Mouse (Mus musculus): ENCODE data around the gene Cda.

Cda gene

GRCm38 (mm10) chr4:138367641-138368497, at the start of gene Cda:
Cda (minus strand) TSS chr4:138367992.
- peak; percentile 25 for DNase-seq (ENCODE audit: low read depth, low spot score)

GRCm38 (mm10) chr4:138416414-138416813, 48.6 kb upstream of the Cda start:
- DNase-seq (ENCODE audit: low read depth, low spot score): no peak

- DNase-seq (ENCODE audit: low read depth, low spot score): no peak
Observed at GRCm38 (mm10) chr4:138415991-138416390, 48.2 kb upstream of the Cda start.

- no peak for DNase-seq (ENCODE audit: low read depth, low spot score)
Observed at GRCm38 (mm10) chr4:138414725-138415124, 46.9 kb upstream of the Cda start.

GRCm38 (mm10) chr4:138411504-138412121, 43.8 kb upstream of the Cda start:
- DNase-seq (ENCODE audit: low read depth, low spot score): no peak

- DNase-seq (ENCODE audit: low read depth, low spot score): no peak
Observed at GRCm38 (mm10) chr4:138411011-138411410, 43.2 kb upstream of the Cda start.

GRCm38 (mm10) chr4:138407479-138408194, 39.8 kb upstream of the Cda start:
- no peak for DNase-seq (ENCODE audit: low read depth, low spot score)

- DNase-seq (ENCODE audit: low read depth, low spot score): no peak
Observed at GRCm38 (mm10) chr4:138404806-138405205, 37.0 kb upstream of the Cda start.

GRCm38 (mm10) chr4:138396711-138397110, 28.9 kb upstream of the Cda start:
- no peak for DNase-seq (ENCODE audit: low read depth, low spot score)

- no peak for DNase-seq (ENCODE audit: low read depth, low spot score)
Observed at GRCm38 (mm10) chr4:138395971-138396645, 28.3 kb upstream of the Cda start, which contains the start of gene Fam43b. Fam43b (minus strand) TSS chr4:138396528.

- no peak for DNase-seq (ENCODE audit: low read depth, low spot score)
Observed at GRCm38 (mm10) chr4:138395087-138395970, 27.5 kb upstream of the Cda start.

GRCm38 (mm10) chr4:138393703-138394102, 25.9 kb upstream of the Cda start:
- no peak for DNase-seq (ENCODE audit: low read depth, low spot score)

- DNase-seq (ENCODE audit: low read depth, low spot score): no peak
Observed at GRCm38 (mm10) chr4:138383789-138384188, 16.0 kb upstream of the Cda start.

GRCm38 (mm10) chr4:138382462-138382861, 14.7 kb upstream of the Cda start:
- no peak for DNase-seq (ENCODE audit: low read depth, low spot score)

GRCm38 (mm10) chr4:138380132-138380689, 12.4 kb upstream of the Cda start:
- no peak for DNase-seq (ENCODE audit: low read depth, low spot score)

- DNase-seq (ENCODE audit: low read depth, low spot score): peak; percentile 64
Observed at GRCm38 (mm10) chr4:138379091-138379840, 11.5 kb upstream of the Cda start.

- no peak for DNase-seq (ENCODE audit: low read depth, low spot score)
Observed at GRCm38 (mm10) chr4:138377526-138377925, 9.7 kb upstream of the Cda start.

- no peak for DNase-seq (ENCODE audit: low read depth, low spot score)
Observed at GRCm38 (mm10) chr4:138375117-138375516, 7.3 kb upstream of the Cda start.

GRCm38 (mm10) chr4:138370996-138371516, 3.3 kb upstream of the Cda start:
- no peak for DNase-seq (ENCODE audit: low read depth, low spot score)

All from retina, adult 2 months (tissue).